Mouse (Mus musculus) kidney, adult 10 weeks (tissue): ENCODE results near the gene Ercc6l. TPM values are rescaled to one million over a fixed set of nuclear protein-coding genes. Genes with fewer than 3 reads are reported as not detected.

Experiments
- polyA plus RNA-seq: library from polyadenylated mRNA; stranded (reverse); fragments of 350-450 nt; fragmentation: Illumina TruSeq; extraction: RNeasy Lipid Tissue Mini Kit (QIAGEN cat#74804); gene quantifications from one replicate; pipeline ENCODE4 v1.2.3, GENCODE M21; 2014; ENCODE audit warnings: low read depth, low replicate concordance

Gene Ercc6l
- 0.32 TPM for polyA plus RNA-seq

DNA sequence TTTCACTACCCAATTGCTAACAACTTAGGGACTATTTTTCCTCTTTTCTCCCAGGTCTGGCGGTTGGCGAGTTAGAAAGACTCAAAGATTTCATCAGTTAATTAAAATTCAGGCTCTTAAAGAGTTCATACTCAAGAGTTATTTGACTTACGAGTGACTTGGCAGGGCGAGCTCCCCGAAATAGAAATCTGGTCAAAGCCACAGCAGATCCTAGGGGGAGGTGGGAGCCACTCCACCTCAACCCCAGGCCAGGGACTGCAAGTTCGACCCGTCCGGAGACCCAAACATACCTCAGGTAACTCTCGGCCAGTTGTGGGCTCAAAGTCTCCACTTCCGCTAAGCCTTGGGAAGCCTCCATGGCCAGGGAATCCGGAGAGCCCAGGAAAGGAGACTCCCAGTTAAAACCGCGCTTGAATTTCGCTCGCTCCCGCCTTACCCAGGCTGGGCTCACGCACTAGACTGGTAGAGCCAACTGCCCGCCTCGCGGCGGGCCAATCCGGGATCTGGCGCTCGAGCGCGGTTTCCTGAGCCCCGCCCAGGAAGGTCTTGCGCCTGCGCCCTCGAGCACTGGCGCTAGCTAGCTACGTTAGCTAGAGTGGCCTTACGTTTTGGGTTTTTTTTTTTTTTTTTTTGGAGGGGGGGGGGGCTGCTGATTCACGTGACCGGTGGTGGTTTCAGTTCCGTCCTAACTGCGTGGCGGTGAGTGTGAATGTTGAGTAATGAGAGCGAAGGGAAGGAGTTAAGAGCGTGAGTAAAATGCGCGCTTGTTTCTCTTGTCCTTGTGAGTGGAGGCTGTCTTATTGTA, at the start of gene Ercc6l:
TSS of gene Ercc6l (minus strand) at position 474 of the 805 bp plus-strand sequence.

DNA sequence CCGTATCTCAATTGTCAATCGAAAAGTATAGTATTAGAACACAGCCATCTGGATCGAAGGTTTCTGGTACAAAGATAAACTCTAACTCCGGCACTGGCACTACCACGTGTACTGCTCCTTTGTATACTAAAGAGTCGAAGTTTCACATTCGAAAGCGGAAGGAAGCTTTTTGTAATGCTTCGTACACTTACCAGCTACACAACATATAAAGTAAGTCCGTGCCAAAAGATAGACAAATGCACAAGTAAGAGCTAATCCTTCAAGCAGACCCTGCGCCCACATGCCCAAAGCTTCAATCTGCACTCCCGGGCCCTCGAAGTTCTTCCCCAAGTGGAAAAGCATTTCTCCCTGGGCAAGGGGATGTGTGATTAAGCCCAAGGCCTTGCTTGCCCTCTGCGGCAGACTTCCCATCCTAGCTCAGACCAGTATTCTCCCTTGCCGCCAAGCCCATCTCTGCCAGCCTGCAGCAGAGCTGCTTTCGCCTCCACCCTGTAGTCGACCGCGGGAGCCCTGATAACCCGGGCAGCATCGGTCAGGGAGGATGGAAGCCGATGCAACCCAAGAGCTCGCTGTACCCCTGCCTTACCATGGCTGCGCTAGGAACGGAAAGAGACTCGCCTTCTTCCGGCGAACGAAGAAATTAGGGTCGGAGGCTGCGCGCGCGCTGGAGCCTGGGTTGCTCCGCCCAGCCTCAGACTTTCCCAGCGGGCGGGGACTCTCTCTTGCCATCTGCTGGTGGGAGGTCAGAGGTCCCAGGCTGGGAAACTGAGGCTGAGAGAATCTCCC, 32.0 kb upstream of the Ercc6l start, which contains the start of gene Rps4x:
TSS of gene Rps4x (minus strand) at position 683 of the 786 bp plus-strand sequence.

DNA sequence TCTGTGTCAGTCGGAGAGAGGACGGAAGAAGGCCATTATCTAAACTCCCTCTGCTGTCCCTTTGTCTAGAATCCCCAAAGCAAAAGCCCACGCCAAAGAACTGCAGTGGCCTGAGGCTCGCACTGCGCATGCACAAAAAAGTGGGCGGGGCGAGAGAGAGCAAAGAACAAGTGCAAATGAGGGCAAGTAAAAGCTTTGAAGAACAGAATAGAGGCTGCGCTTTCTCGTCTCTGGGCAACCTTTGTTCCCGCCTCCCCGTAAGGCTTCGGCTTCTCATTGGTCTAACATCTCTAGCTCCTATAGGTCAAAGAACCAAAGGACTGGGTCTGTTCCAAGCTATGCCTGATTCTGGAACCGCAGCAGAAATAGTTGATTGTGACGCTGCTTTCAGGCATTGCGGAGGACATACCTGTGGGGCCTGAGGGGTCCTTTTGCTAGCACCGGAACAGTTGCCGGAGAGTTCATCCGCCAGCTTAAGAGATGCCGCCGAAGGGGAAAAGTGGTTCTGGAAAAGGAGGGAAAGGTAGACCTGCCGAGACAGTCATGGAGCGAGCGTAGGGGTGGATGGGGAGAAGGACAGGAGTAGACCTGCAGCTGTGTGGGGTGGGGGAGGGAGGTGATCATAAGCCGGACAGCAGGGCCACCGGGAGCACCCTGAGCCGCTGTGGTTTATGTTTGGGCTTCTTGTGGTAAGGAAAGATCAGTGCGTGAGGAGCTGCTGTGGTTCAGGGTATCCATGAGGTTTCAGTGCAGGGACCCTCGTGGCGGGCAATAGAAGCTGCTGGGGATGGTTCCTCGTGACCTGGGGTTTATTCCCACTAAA, 37.6 kb downstream of the Ercc6l start, which contains the start of gene Pin4:
TSS of gene Pin4 (plus strand) at position 406 of the 823 bp plus-strand sequence.

Other genes with a start within 250 kb of the Ercc6l start
- gene Rtl5, start 85.8 kb downstream of the Ercc6l start, polyA plus RNA-seq, result 2.5 TPM
- 138 TPM for gene Pin4, start 37.6 kb downstream of the Ercc6l start, polyA plus RNA-seq
- gene Rps4x, start 32.3 kb upstream of the Ercc6l start, polyA plus RNA-seq, result 946 TPM
- not detected for gene Cited1, start 95.1 kb upstream of the Ercc6l start, polyA plus RNA-seq